Mouse (Mus musculus): ENCODE measurements around the gene Fam129a. TPM values are rescaled to one million over a fixed set of nuclear protein-coding genes. Genes with fewer than 3 reads are reported as not detected.
A peak's percentile ranks its signal among the peaks of the same experiment; 100 is the strongest.
"Not testable (repeated sequence)": the region's sequence is repeated elsewhere in the genome, so short reads cannot be mapped to it uniquely, and the experiment has no call there.

Fam129a gene
- total RNA-seq, 1 experiment from 2014 or later, result 13.9 TPM

DNA sequence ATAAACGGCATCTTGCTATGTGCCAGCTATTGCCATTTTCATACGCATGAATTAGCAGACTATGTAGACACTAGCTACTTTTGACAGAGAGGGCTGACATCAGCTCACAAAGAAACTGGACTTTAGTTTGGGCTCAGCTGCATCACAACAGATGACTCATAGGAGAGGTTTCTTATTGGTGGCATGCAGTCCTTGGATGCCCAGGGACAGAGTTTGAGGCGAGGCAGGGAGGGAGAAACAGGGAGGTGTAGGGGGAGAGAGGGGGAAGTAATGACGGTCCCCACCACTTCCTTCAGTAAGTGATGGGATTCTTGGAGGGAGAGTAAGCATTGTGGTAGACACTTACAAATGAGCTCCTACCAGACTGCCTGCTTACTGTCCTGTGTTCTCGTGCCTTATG lies 118.0 kb downstream of the Fam129a start:
- ATAC-seq (replicated peaks; ENCODE audit: low read depth, poor library complexity, severe bottlenecking), result peak; percentile 78

DNA sequence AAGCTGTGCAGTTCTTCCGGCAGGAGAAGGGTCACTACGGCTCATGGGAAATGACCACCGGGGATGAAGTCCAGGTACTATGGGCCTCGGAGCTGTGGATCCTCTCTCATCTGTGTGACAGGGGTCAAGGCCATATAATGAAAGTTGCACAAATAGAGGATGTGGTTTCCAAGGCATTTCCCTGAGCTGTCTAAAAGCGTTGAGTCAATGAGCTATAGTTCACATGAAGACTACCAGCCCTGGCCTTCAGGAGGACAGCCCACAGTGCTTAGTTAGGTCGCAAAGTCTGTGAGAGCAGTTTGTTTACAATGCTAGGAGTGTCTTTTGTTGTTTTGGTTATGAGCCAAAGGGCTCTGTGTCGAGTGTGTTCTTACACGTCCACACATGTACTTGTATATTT lies 118.6 kb downstream of the Fam129a start:
- peak; percentile 71 for ATAC-seq (replicated peaks; ENCODE audit: low read depth, poor library complexity, severe bottlenecking)

DNA sequence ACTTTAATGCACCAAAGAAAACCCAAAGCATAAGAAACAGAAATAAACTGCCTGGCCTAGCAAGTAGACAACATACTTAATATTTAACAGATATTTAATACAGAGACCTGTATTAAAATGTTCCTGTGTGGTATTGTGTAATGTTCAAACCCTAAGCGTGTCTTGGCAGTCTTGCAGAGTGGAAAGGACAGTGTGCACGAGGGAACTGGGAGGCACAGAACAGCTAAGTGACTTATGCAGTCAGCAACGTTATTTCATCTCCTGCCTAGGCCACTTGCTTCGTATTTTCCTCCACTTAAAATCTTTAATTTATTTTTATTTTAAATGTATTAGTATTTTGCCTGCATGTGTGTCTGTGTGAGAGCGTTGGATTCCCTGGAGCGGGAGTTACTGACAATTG lies 119.1 kb downstream of the Fam129a start:
- no peak for ATAC-seq (replicated peaks; ENCODE audit: low read depth, poor library complexity, severe bottlenecking)

DNA sequence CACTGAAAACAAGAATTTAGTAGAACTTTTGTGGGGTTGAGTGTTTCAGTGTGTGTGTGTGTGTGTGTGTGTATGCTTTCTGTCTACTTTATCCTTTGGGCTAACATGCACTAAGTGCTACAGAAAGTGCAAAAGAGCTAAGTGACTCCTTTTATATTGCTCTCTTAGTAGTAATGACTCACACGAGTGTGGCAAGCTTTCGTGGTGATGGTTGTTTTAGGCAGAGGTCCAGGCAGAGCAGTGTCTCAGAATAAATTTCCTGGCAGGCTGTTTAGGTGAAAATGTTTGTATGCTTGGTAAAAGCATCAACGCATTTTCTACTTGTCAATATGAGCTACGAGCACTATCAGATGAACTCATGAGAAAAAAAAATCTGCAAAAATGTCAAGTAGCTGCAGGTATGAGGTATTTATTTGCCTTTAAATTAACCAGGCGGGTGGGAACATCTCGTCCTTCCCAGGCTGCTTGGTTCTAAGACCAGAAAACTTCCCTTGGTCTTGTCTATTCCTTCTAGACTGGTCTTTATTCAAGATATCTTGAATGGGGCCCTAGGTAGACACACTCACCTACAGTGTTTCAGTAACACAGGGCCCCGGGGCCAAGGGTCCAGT lies 119.7 kb downstream of the Fam129a start:
- ATAC-seq (replicated peaks; ENCODE audit: low read depth, poor library complexity, severe bottlenecking), result no peak

DNA sequence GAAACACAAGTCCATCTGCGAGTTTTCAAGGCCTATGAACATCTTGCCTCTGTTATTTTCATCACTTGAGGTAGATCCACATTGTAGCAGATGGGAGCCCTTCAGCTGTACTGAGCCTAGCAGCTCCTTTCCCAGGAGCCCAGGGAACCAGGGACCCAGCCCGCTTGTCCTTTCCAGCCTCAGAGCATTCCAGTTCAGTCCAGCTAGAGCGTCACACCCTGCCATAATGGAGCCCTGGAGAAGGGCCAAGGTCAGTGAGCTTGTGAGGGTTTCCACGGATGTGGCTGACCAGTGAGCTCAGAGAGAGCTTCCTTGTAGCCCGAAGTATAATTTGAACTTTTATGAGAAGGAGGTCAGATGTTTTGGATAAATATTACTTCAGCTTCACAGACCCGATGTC lies 121.9 kb downstream of the Fam129a start:
- not testable (repeated sequence) for ATAC-seq (replicated peaks; ENCODE audit: low read depth, poor library complexity, severe bottlenecking)

DNA sequence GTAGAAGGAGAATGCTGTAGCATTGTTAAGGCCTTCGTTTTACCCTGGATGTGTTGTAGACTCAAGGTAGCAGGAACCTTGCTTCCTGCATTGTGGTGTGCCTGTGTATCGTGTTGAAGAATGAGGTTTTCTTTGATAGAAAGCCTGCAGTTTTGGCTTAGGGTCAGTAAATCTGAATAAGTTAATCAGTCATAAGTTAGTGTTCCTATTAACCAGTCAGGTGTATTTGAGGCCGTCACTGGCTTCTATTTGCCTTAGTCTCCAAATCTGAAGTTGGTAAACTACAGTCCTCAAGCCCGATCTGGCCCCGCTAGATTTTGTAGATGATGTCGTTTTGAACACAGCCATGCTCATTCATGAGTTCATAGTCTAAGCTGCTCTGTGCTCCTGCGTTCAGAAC lies 125.8 kb downstream of the Fam129a start:
- no peak for ATAC-seq (replicated peaks; ENCODE audit: low read depth, poor library complexity, severe bottlenecking)

DNA sequence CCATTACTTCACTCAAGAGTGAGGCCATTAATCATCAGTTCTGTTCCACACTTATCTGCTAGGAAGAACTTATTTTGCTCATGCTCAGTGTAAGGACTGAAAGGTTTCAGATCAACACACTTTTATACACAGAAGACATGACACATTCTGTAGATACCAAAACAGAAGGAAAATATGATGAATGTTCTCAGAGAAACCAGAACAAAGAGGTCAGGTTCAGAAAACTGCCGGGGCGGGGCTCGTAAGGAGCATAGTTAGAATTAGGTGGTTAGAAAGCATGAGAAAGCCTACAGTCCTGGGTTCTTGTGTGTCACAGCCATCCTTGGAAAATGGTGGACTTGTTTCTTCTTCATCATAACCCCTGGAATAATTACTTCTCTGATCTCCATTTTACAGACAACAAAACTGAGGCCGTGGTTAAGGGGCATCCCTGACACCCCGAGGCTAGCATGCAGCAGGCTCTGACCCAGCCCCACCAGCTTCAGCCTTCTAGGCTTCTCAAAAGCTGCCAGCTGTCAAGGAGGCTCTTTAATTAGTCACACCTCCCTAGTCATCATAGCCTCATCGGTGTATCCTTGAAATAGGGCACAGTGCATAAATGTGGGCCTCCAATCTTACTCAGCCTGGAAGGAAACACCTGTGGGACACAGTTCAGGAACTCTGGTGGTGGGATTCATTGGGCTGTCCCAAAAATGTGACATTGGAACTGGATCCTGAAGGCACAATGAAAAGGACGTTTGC lies 127.1 kb downstream of the Fam129a start:
- no peak for ATAC-seq (replicated peaks; ENCODE audit: low read depth, poor library complexity, severe bottlenecking)

DNA sequence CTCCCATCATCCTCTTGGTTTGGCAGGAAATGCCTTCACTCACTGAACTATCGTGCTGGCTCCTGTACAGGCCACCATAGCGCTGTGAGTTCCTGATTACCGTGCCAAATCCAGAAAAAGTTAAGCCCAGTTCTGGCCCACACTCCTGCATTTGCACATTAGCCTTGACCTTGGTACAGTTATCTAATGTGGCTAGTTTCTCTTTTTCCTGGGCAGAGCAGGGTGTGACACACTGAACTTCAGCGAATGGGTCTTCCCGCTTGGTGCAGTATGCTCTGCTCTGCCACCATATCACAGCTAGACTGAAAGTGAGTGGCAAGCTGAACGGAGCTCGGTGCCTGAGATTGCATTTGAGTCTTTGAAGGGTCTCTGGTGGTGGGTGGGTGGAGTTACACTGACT lies 128.4 kb downstream of the Fam129a start:
- peak; percentile 37; the same call in 1 of the 2 replicates for ATAC-seq (replicated peaks; ENCODE audit: low read depth, poor library complexity, severe bottlenecking)

DNA sequence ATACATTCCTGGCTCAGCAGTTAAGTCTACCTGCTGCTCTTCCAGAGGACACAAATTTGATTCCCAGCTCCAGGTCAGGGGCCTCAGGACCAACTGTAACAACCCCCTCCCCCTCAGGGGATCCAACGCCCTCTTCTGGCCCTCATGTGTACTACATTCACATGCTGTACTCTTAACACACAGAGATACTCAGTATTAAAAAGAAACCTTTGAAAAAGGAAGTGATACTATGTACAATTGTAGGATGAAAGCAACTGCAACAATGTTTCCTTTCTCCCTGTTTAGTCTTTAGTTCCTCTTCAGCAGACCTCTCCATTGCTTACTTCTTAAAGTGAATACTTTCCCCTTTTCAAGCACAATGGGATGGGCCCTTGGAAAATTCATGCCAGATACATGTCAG lies 131.8 kb downstream of the Fam129a start:
- peak; percentile 46; the same call in 1 of the 2 replicates for ATAC-seq (replicated peaks; ENCODE audit: low read depth, poor library complexity, severe bottlenecking)

DNA sequence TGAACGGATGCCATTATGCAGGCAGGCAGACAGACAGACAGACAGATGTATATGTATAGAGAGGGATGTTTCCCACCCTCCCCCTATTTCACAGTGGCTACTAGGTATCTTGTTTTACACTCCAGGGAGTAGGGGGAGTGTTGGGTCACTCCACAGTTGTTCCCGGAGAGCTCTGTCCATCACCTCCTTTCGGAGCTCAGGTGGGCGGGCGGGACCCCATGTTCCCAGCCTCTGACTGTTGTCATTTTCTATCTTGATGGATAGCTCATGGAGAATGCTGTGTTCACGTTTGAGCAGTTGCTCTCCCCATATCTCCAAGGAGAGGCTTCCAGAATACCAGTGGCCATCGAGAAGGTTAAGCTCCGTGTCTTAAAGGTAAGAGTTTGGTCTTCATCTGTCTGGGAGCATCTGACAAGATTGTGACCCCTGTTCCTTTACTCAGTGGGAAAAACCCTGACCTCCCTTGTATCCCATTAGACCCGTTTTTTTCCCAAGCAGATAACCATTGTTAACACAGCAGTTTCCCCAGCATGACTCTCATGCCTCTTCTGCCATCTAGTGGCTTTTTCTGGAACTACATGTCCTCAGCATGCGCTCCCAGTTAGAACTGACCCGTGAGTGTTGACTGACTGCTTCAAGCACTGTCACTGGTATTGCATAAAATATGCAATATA lies 134.9 kb downstream of the Fam129a start:
- ATAC-seq (replicated peaks; ENCODE audit: low read depth, poor library complexity, severe bottlenecking), result peak; percentile 86

DNA sequence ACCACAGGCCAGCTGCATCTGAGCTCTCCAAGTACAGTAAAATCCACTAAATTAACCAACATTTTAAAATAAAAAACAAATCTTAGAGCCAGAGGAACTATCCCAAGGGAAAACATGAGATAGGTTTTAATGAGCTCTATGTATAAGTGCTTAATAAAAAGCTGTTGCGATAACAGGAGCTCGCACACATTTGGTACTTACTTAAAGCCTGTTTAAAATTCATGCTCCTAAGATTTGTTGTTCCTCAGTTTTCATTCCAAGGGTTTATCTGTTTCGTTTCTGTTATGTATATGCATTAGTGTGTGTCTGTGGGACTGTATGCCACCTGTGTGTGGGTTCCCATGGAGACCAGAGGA lies 135.4 kb downstream of the Fam129a start:
- ATAC-seq (replicated peaks; ENCODE audit: low read depth, poor library complexity, severe bottlenecking), result no peak

DNA sequence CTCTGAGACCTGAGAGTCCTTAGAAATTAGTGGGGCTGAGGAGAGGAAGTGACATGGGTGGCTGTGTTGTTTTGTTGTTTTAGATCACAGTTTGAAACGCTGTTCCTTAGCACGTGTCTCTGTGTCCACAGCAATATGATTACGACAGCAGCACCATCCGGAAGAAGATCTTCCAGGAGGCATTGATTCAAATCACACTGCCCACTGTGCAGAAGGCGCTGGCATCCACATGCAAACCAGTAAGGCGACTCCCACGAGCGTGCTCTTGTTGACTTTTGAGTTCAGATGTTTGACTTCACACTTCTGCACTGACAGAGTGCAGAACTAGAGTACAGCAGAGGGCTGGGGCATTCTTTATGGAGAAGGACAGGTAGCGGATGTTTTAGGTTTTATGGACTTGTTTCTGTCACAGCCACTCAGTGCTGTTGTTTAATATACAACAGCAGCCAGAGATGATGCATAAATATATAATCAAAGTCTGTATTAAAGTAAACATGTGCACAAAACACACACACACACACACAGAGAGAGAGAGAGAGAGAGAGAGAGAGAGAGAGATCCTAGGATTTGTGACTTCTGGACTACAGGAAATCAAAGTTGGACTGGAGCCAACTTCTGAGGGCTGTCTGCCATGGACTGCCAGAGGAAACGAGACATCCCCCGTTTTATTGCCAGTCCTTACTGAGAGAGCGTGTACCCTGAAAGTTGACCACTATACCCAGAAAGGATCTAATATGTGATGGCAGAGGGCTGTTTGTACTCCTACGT lies 138.2 kb downstream of the Fam129a start:
- no peak for ATAC-seq (replicated peaks; ENCODE audit: low read depth, poor library complexity, severe bottlenecking)

DNA sequence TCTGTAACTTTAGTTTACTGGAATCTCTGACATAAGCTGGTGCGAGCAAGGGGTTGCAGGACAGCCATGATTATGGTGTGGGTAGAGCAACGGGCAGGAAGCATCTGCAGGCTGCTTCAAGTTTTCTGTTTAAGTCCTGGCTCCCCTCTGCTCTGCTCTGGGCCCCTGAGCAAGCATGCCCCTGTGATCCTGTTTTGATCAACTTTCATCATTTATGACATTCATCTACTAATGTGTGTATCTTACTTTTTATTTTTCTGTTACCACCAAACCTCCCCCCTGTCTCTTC lies 138.7 kb downstream of the Fam129a start:
- 0 out of 2 replicates have a peak, but pooled peaks have one; percentile 16 for ATAC-seq (replicated peaks; ENCODE audit: low read depth, poor library complexity, severe bottlenecking)

DNA sequence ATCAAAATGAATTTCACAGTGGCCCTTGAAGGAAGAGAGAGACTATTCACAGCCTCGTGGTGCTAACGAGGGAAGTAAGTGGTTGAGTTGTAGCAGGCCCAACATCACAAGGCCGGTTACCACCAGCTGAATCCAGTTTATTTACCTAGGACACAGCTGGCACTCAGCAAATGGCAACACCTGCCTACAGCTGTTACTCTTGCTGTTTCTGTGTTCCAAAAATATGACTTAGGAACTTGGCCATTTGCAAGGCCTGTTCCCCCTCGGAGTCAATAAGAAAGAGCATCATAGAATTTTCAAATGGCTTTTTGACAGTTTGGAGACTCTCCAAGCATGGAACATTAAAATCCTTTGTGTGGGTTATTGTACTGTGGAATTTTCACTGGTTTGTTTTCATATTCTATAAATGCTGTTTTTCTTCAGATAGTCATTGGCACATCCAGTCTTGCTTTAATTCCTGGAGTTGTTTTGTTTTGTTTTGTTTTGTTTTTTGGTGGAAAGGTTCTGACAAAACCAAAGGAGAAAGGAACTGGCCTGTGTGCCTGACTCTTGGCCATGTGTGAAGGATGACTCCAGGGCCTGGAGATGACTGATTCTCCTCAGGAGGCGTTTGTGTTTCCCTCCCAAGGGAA lies 139.6 kb downstream of the Fam129a start:
- ATAC-seq (replicated peaks; ENCODE audit: low read depth, poor library complexity, severe bottlenecking), result no peak

DNA sequence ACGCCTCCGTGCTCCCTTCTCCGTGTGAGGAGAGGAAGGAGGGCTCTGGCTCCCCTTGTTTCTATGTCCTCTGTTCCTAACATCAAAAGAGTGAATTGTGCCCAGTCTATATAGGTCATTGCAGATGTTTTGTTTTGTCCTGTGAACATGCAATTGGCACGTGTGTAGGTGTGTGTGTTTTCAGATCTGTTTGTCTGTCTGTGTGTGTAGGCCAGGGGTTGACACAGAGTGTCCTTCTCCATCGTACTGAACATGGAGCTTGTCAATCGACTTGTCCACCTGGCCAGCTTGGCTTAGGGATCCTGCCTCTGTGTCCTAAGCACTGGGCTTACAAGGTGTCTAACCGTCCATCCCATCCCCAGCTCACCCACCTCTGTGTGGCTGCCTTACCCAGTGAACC lies 140.1 kb downstream of the Fam129a start:
- no peak for ATAC-seq (replicated peaks; ENCODE audit: low read depth, poor library complexity, severe bottlenecking)

DNA sequence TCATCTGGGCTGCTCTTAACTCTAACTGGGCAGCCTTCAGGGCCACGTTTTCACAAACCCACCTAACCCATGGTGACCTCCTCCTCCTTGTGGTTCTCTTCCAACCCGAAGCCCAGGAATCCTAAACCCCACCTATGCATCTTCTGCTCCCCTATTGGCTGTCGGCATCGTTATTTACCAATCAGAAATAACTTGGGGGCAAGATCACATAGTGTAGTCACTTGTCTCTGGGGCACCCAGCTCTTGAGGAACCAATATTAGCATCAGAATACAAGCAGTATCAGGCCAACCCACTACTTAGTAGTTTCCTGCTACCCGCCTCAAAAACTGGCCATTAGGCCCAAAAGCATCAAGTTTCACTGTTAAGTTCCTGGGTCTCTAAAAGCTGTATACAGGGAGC lies 141.7 kb downstream of the Fam129a start:
- ATAC-seq (replicated peaks; ENCODE audit: low read depth, poor library complexity, severe bottlenecking), result no peak

DNA sequence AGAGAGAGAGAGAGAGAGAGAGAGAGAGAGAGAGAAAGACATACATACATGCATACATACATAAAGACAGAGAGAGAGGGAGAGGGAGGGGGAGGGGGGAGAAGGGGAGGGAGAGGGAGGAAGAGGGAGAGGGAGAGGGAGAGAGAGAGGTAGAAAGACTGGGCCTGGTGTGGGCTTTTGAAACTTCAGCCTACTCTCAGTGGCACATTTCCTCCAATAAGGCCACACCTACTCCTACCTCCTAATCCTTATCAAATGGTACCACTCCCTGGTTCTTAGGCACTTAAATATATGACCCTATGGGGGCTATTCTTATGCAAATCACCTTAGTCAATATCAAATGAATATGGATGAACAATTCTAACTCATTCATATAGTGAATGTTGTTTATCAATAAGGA lies 142.6 kb downstream of the Fam129a start:
- no peak for ATAC-seq (replicated peaks; ENCODE audit: low read depth, poor library complexity, severe bottlenecking)

DNA sequence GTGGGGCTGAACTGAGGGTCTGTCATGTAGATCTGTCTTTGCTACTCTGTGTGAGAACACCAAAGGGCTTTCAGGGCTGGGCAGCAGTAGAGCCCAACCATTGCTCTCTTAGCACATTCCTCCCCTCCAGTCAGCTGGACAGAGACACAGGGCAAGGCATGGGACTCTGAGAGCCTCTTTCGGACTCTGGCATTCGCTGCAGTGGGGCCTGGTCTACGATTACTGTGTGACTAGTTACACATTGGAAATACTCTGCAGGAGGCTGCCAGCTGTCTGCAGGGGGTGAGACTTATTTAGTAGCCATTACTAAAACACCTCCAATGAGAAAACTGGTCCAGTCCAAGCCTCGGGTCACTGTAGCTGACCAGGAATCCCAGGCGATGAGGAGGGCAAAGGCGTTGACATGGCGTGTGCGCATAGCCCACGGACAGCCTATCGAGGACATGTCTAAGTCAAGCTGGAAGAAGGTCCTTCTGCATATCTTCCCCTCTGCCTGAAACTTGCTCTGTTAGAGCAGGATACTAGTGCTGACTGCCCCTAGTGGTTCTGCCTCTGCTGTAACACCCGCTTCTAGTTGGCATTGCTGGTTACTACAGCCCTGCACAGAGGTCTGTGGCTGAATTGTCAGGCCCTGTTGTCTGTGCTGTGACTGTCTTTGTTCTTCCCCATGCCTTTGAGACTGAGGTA lies 145.2 kb downstream of the Fam129a start:
- 0 out of 2 replicates have a peak, but pooled peaks have one; percentile 40 for ATAC-seq (replicated peaks; ENCODE audit: low read depth, poor library complexity, severe bottlenecking)

DNA sequence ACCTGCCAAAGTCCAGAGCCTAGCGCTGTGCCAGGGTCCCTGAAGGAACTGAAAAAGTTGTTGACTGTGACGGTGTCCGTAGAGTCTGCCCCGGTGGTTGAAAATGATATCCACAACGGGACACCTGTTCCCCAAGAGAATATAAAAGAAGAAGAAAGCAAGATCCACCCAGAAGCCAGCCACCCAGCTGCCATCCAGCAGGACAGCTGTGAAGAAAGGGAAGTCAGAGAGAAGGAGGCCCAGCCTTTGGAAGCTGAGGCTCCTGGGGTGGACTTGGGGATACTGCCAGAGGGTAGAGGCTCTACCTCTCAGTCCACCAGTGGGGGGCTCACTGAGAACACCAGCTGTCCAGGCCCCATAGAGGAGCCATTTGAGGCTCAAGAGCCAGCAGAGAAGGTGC lies 146.6 kb downstream of the Fam129a start:
- peak; percentile 21 for ATAC-seq (replicated peaks; ENCODE audit: low read depth, poor library complexity, severe bottlenecking)

DNA sequence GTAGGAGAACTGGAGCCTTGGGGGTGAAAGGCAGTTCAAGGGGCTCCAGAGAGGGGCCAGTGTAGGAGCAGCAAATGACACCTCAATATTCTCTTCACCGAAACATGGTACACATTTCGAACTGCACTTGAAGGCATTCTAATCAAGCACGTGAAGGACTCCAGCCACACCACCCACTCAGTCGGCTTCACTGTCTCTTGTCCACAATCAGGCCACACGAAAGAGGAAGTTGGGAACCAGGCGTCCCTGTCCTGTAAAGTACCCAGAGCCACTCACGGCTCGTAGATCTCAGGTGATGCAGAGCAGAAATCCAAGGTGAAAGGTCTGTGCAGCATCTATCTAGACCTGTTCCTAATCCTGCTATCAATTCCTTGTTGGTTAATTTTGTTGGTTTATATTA lies 147.6 kb downstream of the Fam129a start:
- peak; percentile 83 for ATAC-seq (replicated peaks; ENCODE audit: low read depth, poor library complexity, severe bottlenecking)

All from common myeloid progenitor, adult 5-6 weeks (primary cell).